Mouse (Mus musculus) kidney, adult 2 months (tissue): ENCODE measurements around the gene Dok5. TPM values are rescaled to one million over a fixed set of nuclear protein-coding genes. Genes with fewer than 3 reads are reported as not detected.

ENCODE experiments used
- DNase-seq: peaks from one replicate; pipeline ENCODE4 v3.0.0; 2021
- H3K27ac ChIP-seq: fragments of 200-500 bp; 2 replicates; pipeline ENCODE4 v1.5.1; 2012; ENCODE audit warnings: low read depth, low read length, control low read depth, inconsistent platforms; ENCODE audit not compliant: insufficient read depth
- H3K27me3 ChIP-seq: fragments of 200-500 bp; replicated peaks from 2 replicates; pipeline ENCODE4 v1.6.1; 2012; ENCODE audit warnings: mild to moderate bottlenecking, moderate library complexity, low read length, inconsistent platforms; ENCODE audit not compliant: control insufficient read depth, insufficient read depth
- H3K36me3 ChIP-seq: fragments of 200-500 bp; 2 replicates; pipeline ENCODE4 v1.6.1; 2012; ENCODE audit warnings: mild to moderate bottlenecking, moderate library complexity, low read length, inconsistent platforms; ENCODE audit not compliant: control insufficient read depth, insufficient read depth
- H3K4me1 ChIP-seq: fragments of 200-500 bp; 2 replicates; pipeline ENCODE4 v1.6.1; 2011; ENCODE audit warnings: low read length; ENCODE audit not compliant: control insufficient read depth, insufficient read depth
- H3K4me3 ChIP-seq: fragments of 200-500 bp; 2 replicates; pipeline ENCODE4 v1.5.1; 2011; ENCODE audit warnings: mild to moderate bottlenecking, low read depth, low read length, control low read depth; ENCODE audit not compliant: insufficient read depth
- CTCF ChIP-seq: fragments of 200-500 bp; conservative IDR thresholded peaks from 2 replicates; pipeline ENCODE4 v1.5.1; 2011; ENCODE audit warnings: low read depth, mild to moderate bottlenecking, control low read depth, low read length, moderate library complexity, mixed read lengths; ENCODE audit not compliant: insufficient read depth, insufficient read length
- POLR2A ChIP-seq: fragments of 200-500 bp; IDR thresholded peaks from one replicate; pipeline ENCODE4 v1.6.1; 2011; ENCODE audit warnings: low read depth, low read length, control low read depth
- WGBS: fragments of 180-500 bp; shearing (Covaris S2); methylation state at CpG from one replicate; pipeline ENCODE4 v1.1.7; 2018; 5-methylcytosine and 5-hydroxymethylcytosine counted together
- polyA plus RNA-seq: library from polyadenylated mRNA; depleted of rRNA; stranded (reverse); fragments of >200 nt; gene quantifications from 2 replicates; pipeline ENCODE4 v1.2.3, GENCODE M21; 2012; rRNA removed

The Dok5 gene
- polyA plus RNA-seq: 0.10 and 0.16 TPM in 2 replicates

DNA sequence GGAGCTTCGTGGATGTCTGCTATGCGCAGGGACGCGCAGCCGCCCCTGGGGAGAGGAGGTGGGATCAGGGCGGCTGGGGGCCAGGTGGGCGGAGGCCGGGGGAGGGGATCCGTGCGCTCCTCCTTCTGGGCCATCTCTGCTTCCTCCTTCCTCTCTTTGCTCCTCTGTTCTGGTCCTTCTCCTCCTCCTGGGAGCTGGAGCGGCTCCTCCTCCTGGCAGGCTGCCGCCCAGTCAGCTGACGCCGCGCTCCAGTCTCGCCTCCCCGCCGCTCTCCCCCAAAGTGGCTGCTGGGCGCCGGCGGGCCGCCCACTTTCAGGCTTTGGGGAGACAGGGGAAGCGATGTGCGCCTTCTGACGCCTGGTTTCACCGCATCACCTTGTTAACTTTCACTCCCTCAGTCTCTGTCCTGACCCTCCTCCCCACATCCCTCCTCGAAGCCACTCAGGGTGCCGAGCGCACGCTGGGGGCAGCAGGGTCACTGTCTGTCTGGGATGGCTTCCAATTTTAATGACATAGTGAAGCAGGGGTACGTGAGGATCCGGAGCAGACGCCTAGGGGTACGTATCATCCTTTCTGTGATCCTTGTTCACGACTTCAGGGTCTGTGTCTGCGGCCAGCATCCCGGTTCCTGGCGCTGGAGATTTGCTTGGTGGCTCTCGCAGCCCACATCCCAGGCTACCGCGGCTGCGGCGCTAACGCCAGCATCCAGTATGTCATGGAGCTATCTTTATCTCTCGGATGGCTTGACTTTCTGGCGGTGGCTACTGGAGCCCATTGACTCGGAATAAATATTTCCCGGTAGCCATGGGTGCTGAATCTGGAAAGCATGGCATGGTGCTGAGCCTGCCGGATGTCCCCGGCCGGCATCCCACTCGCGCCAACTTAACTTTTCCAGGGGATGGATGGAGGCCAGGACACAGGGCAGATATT, at the start of gene Dok5:
TSS of gene Dok5 (plus strand) at position 176 of the 930 bp plus-strand sequence.
- Histone ChIP-seq H3K27ac (no peak within 1 kb of the TSS), H3K4me1 (no peaks in the 10 kb centered on the region), H3K36me3 (no peaks in the 10 kb centered on the region), H3K4me3 (peak within 1 kb of the TSS; percentile 31), H3K27me3 (no peaks in the 10 kb centered on the region)
- TF ChIP-seq POLR2A: no peak
- no peak for TF ChIP-seq CTCF
- 4% methylated on average over 53 of the region's 53 CpGs for WGBS
- DNase-seq: peak; percentile 44

DNA sequence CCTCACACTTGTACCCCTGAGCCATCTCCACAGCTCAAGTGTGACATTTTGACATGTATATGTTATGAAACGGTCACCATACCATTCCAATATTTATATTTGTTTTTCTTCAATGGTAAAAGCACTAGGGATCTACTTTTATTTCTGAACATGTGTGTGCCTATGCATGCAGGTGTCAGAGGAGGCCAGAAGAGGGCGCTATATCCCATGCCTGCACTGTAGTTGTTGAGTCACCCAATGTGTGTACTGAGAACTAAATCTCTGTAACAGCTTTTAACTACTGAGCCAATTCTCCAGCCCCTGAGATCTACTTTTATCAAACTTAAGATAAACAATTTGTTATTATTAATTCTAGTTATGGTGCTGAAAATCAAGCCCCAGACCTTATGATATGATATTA, 48.2 kb upstream of the Dok5 start:
- no peak overlapping the region for H3K4me3 ChIP-seq
- H3K27ac ChIP-seq: no peak overlapping the region
- H3K36me3 ChIP-seq: no peaks in the 10 kb centered on the region
- peak; percentile 37; the same call in 1 of the 2 replicates for TF ChIP-seq CTCF
- no peak for TF ChIP-seq POLR2A
- H3K27me3 ChIP-seq: no peaks in the 10 kb centered on the region
- no peak for DNase-seq
- WGBS: 78% methylated on average over 2 of the region's 2 CpGs
- H3K4me1 ChIP-seq: no peaks in the 10 kb centered on the region

GRCm38 (mm10) chr2:170695071-170695936, 36.3 kb upstream of the Dok5 start:
- no peak for TF ChIP-seq CTCF
- no peak for TF ChIP-seq POLR2A
- WGBS: 83% methylated on average over 23 of the region's 23 CpGs
- no peak for DNase-seq
- Histone ChIP-seq H3K4me3 (no peak overlapping the region), H3K27me3 (no peaks in the 10 kb centered on the region), H3K36me3 (no peaks in the 10 kb centered on the region), H3K4me1 (no peaks in the 10 kb centered on the region), H3K27ac (no peak overlapping the region)

GRCm38 (mm10) chr2:170695937-170696510, 35.6 kb upstream of the Dok5 start:
- no peak for DNase-seq
- H3K27ac ChIP-seq: no peak overlapping the region
- no peaks in the 10 kb centered on the region for H3K36me3 ChIP-seq
- 74% methylated on average over 14 of the region's 14 CpGs for WGBS
- no peak for TF ChIP-seq POLR2A
- H3K27me3 ChIP-seq: no peaks in the 10 kb centered on the region
- no peaks in the 10 kb centered on the region for H3K4me1 ChIP-seq
- H3K4me3 ChIP-seq: no peak overlapping the region

DNA sequence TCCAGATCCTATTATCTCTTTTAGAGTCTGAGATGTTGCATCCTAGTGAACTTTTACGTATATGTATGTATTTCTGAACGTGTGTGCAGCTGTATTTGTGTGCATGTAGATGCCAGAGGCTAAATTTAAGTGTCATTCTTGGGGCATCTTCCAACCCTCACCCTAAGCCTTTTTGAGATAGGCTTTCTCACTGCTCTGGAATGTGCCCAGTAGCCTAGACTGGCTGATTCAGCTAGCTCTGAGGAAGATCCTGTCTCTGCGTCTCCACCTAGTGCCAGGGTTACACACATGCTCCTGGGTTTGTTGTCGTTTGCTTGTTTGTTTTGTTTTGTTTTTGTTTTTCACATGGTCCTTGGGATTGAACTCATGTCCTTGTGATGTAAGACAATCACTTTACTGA, 31.1 kb upstream of the Dok5 start:
- Histone ChIP-seq H3K27ac (no peak overlapping the region), H3K4me1 (no peaks in the 10 kb centered on the region), H3K27me3 (no peaks in the 10 kb centered on the region), H3K36me3 (no peaks in the 10 kb centered on the region), H3K4me3 (no peak overlapping the region)
- DNase-seq: no peak
- TF ChIP-seq POLR2A (no peak), CTCF (no peak)
- 84% methylated on average over 4 of the region's 4 CpGs for WGBS

- Histone ChIP-seq H3K4me1 (no peaks in the 10 kb centered on the region), H3K27me3 (no peaks in the 10 kb centered on the region; the same call in 1 of the 2 replicates), H3K27ac (no peak overlapping the region), H3K36me3 (no peaks in the 10 kb centered on the region), H3K4me3 (no peak overlapping the region)
- no peak for TF ChIP-seq POLR2A
- no peak for TF ChIP-seq CTCF
- 80% methylated on average over 4 of the region's 4 CpGs for WGBS
- DNase-seq: no peak
These were observed 25.1 kb upstream of the Dok5 start for GRCm38 (mm10) chr2:170706488-170706887.
